Mouse (Mus musculus): ENCODE measurements around the gene Tmem163. TPM values are rescaled to one million over a fixed set of nuclear protein-coding genes. Genes with fewer than 3 reads are reported as not detected.

Tmem163 gene
- polyA plus RNA-seq, 1 experiment: 31.6 TPM

- 0 out of 2 replicates have a peak, but pooled peaks cover 1% of the 10 kb centered on the region for H3K4me1 ChIP-seq (ENCODE audit: control insufficient read depth, insufficient read depth, low read length)
- H3K4me3 ChIP-seq (ENCODE audit: insufficient read depth, low read length): no peak overlapping the region
- H3K27ac ChIP-seq (ENCODE audit: insufficient read depth, low read length): no peak overlapping the region
- TF ChIP-seq POLR2A (IDR thresholded peaks at IDR 0.05; ENCODE audit: extremely low read depth, insufficient read depth, low read length) (no peak), CTCF (IDR thresholded peaks at IDR 0.05; ENCODE audit: extremely low read depth, insufficient read depth, low read length) (no peak)
Observed at GRCm38 (mm10) chr1:127461017-127461416, 218.3 kb downstream of the Tmem163 start.

DNA sequence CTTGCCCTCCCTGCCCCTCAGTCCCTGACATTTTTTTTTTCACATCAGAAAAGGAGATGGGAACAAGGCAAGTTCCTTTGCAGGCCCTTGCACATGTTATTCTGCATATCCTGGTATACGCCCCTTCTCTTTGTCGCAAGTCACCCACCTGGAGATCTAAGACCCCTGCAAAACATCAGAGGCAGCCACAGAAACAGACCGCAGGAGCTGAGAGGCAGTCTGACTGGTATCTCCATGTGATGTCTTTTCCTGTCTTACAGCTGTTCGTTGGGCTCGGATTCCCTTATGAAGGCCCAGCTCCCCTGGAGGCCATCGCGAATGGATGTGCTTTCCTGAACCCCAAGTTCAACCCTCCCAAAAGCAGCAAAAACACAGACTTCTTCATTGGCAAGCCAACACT lies 219.8 kb downstream of the Tmem163 start:
- Histone ChIP-seq H3K4me3 (ENCODE audit: insufficient read depth, low read length) (no peak overlapping the region), H3K4me1 (ENCODE audit: control insufficient read depth, insufficient read depth, low read length) (0 out of 2 replicates have a peak, but pooled peaks cover 1% of the 10 kb centered on the region), H3K27ac (ENCODE audit: insufficient read depth, low read length) (no peak overlapping the region)
- TF ChIP-seq CTCF (IDR thresholded peaks at IDR 0.05; ENCODE audit: extremely low read depth, insufficient read depth, low read length): no peak
- TF ChIP-seq POLR2A (IDR thresholded peaks at IDR 0.05; ENCODE audit: extremely low read depth, insufficient read depth, low read length): no peak

DNA sequence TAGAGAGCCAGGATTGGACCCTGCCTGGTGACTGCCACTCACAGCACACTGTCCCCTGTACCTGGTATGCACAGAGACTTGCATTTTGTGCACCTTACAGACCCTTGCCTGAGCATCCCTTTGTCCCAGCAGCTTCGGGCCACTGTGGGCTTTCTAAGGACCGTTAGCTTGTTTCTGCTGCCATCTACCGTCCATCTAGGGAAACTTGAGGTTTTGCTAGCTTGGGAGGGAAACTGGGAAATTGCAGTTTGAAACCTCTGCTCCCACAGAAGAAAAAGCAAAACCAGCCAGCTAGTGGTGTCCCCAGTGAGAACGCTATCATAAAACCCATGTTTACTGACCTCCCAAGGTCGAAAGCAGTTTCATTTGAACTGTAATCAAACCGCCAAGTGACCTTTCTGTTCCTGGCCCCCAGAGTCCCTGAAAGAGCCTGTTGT lies 220.3 kb downstream of the Tmem163 start:
- H3K27ac ChIP-seq (ENCODE audit: insufficient read depth, low read length): no peak overlapping the region
- TF ChIP-seq POLR2A (IDR thresholded peaks at IDR 0.05; ENCODE audit: extremely low read depth, insufficient read depth, low read length) (no peak), CTCF (IDR thresholded peaks at IDR 0.05; ENCODE audit: extremely low read depth, insufficient read depth, low read length) (peak; percentile 86)
- no peak overlapping the region for H3K4me3 ChIP-seq (ENCODE audit: insufficient read depth, low read length)

GRCm38 (mm10) chr1:127453397-127453796 lies 226.0 kb downstream of the Tmem163 start:
- Histone ChIP-seq H3K4me1 (ENCODE audit: control insufficient read depth, insufficient read depth, low read length) (no peaks in the 10 kb centered on the region), H3K27ac (ENCODE audit: insufficient read depth, low read length) (no peak overlapping the region), H3K4me3 (ENCODE audit: insufficient read depth, low read length) (no peak overlapping the region)
- no peak for TF ChIP-seq POLR2A (IDR thresholded peaks at IDR 0.05; ENCODE audit: extremely low read depth, insufficient read depth, low read length)
- no peak for TF ChIP-seq CTCF (IDR thresholded peaks at IDR 0.05; ENCODE audit: extremely low read depth, insufficient read depth, low read length)

More for the DNA sequence above, 220.3 kb downstream of the Tmem163 start:
- H3K4me1 ChIP-seq (ENCODE audit: control insufficient read depth, insufficient read depth, low read length): 0 out of 2 replicates have a peak, but pooled peaks cover 1% of the 10 kb centered on the region

DNA sequence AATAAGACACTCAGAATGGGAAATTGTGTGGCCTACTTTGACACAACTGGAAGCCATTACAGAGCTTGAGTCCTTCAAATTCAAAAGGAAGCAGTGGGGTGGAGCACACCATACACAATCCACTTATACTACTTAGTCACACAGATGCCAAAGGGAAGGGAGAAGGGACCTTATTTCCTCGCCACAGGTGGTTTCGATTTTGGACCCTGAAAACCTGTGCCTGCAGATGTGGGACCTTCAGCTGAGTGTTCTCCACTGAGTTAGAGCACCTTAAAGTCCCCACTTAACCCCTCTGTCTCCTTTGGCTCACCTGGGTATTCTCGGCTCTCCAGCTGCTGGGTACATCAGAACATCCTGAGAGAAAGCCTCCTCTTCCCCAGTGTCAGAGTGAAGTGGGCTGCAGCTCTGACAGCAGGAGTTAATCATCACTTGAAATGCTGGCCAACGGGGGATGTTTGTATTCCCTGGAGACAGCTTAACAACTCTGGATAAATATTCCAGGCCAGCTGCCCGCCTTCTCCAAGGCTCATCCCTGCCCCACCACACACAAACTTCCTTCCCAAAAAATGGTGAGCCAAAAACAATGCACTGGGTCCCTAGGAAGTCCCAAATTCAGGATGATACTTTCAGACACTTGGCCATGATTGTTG lies 234.4 kb downstream of the Tmem163 start:
- no peak overlapping the region for H3K4me3 ChIP-seq (ENCODE audit: insufficient read depth, low read length)
- TF ChIP-seq CTCF (IDR thresholded peaks at IDR 0.05; ENCODE audit: extremely low read depth, insufficient read depth, low read length): no peak
- no peak for TF ChIP-seq POLR2A (IDR thresholded peaks at IDR 0.05; ENCODE audit: extremely low read depth, insufficient read depth, low read length)
- no peak overlapping the region for H3K27ac ChIP-seq (ENCODE audit: insufficient read depth, low read length)
- 0 out of 2 replicates have a peak, but pooled peaks cover 1% of the 10 kb centered on the region for H3K4me1 ChIP-seq (ENCODE audit: control insufficient read depth, insufficient read depth, low read length)

DNA sequence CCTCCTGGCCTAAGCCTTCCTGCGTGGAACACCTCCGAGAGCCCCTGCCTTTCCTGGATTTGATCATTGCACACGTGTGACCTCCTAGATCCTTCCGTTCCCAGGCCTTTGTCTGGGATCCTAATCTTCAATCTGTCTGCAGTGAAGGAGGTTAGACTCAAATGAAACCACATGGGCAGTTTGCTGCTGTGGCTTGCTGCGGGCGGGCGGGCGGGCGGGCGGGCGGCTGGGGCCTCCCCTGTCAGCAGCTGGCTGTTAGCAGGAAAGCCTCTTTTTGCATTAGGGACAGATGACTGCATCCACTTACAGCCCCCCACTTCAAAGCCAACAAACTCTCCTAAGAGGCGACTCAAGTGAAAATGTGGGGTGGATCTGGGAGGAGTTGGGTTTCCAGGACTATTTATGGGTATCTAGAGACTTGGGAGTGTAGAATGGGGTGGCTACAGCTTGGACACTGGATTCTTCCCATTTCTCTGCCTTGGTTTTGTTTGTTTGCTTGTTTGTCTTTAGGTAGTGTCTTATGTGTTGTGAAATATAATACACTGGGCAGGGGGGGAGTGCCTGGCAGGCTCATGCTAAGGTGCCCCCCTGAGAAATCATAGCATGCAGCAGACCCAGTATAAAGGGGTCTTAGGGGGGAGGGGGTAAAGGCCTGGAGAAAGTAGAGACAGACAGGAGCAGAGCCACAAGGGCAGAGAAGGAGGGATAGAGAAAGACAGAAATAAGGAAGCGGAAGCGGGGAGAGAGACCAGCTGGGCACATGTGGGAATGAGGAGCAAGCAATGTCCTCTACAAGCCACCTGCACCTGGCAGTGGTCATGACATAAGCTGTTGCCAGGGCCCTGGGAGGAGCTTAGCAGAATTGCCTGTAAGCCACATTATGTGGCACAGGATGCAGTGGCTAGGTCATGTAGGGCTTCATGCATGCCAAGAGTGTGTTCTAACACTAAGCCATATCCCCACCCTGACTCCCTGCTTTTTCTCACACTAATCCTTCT lies 236.2 kb downstream of the Tmem163 start:
- no peak for TF ChIP-seq CTCF (IDR thresholded peaks at IDR 0.05; ENCODE audit: extremely low read depth, insufficient read depth, low read length)
- TF ChIP-seq POLR2A (IDR thresholded peaks at IDR 0.05; ENCODE audit: extremely low read depth, insufficient read depth, low read length): no peak
- Histone ChIP-seq H3K4me3 (ENCODE audit: insufficient read depth, low read length) (no peak overlapping the region), H3K4me1 (ENCODE audit: control insufficient read depth, insufficient read depth, low read length) (peaks cover 9% of the 10 kb centered on the region), H3K27ac (ENCODE audit: insufficient read depth, low read length) (no peak overlapping the region)

DNA sequence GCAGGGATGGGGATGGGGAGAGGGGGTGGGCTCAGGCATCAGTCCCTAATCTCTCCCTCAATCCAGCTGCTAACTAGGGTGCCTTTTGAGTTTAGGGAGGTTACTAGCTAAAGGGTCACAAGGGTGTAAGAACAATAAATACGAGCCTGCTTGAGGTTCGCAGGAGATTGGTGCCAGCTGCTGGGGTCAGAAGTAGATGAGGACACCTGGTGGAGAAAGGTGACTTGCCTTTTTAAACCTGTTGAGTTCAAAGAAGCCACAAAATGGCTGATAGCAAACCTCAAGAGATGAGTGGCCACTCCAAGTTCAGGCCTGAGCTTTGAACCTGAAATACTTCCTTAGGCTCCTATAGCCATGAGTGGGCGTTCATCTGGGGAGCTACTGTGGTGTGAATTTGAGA lies 237.6 kb downstream of the Tmem163 start:
- H3K4me1 ChIP-seq (ENCODE audit: control insufficient read depth, insufficient read depth, low read length): peaks cover 9% of the 10 kb centered on the region
- H3K27ac ChIP-seq (ENCODE audit: insufficient read depth, low read length): no peak overlapping the region
- no peak overlapping the region for H3K4me3 ChIP-seq (ENCODE audit: insufficient read depth, low read length)
- TF ChIP-seq CTCF (IDR thresholded peaks at IDR 0.05; ENCODE audit: extremely low read depth, insufficient read depth, low read length) (no peak), POLR2A (IDR thresholded peaks at IDR 0.05; ENCODE audit: extremely low read depth, insufficient read depth, low read length) (no peak)

DNA sequence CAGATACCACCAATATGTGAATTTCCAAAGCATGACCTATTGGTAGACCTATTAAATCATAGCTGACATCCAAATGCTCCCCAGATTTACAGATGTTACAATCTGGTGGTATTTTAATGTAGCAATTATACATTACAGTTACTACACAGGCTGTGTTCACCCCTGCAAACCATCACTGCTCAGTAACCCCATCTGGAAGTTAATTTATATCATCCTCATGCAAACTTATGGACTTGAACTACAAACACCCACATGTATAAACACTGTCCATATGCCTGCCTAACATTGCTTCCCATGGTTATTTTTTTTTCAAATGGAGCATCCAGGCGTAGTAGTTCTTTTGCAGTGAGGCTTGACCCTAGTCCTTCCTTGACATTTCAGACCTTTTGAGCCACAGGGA lies 238.3 kb downstream of the Tmem163 start:
- no peak overlapping the region for H3K4me3 ChIP-seq (ENCODE audit: insufficient read depth, low read length)
- peaks cover 9% of the 10 kb centered on the region for H3K4me1 ChIP-seq (ENCODE audit: control insufficient read depth, insufficient read depth, low read length)
- no peak overlapping the region for H3K27ac ChIP-seq (ENCODE audit: insufficient read depth, low read length)
- TF ChIP-seq CTCF (IDR thresholded peaks at IDR 0.05; ENCODE audit: extremely low read depth, insufficient read depth, low read length) (no peak), POLR2A (IDR thresholded peaks at IDR 0.05; ENCODE audit: extremely low read depth, insufficient read depth, low read length) (no peak)

DNA sequence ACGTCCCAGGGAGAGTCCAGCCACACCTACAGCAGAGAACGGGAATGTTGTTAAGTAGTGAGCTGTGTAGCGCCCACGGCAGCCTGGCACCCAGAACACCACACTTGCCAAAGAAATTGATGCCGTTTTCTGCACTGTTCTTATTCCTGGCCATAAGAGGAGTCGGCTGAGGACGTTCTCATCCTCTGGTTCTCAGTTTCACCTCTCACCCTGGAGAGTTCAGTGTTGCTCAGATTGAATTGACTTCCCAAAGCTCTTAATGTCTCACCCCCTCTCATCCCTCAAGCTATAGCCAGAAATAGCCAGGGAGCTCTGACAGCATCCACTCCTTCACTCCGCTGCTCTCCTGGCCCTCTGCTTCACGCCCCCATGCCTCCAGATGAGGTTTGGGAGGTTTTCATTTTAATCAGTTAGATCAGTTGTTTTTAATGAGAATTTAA lies 239.9 kb downstream of the Tmem163 start:
- no peak overlapping the region for H3K27ac ChIP-seq (ENCODE audit: insufficient read depth, low read length)
- no peak overlapping the region for H3K4me3 ChIP-seq (ENCODE audit: insufficient read depth, low read length)
- TF ChIP-seq POLR2A (IDR thresholded peaks at IDR 0.05; ENCODE audit: extremely low read depth, insufficient read depth, low read length): no peak
- peaks cover 11% of the 10 kb centered on the region for H3K4me1 ChIP-seq (ENCODE audit: control insufficient read depth, insufficient read depth, low read length)
